Mouse (Mus musculus) C2C12 (cell line): ENCODE measurements around the gene Acacb. TPM values are rescaled to one million over a fixed set of nuclear protein-coding genes. Genes with fewer than 3 reads are reported as not detected.
A peak's percentile ranks its signal among the peaks of the same experiment; 100 is the strongest.

Experiments
- H3K27me3 ChIP-seq: one replicate; pipeline ENCODE4 v1.6.1; 2011; ENCODE audit not compliant: control insufficient read depth, insufficient read depth, insufficient read length
- H3K36me3 ChIP-seq: one replicate; pipeline ENCODE4 v1.6.1; 2011; ENCODE audit not compliant: control insufficient read depth, insufficient read depth
- H3K4me3 ChIP-seq: one replicate; pipeline ENCODE4 v1.5.1; 2011; ENCODE audit warnings: mild to moderate bottlenecking, control low read depth; ENCODE audit not compliant: poor library complexity, insufficient read depth, severe bottlenecking
- H3K79me2 ChIP-seq: one replicate; pipeline ENCODE4 v1.6.1; 2011; ENCODE audit not compliant: control insufficient read depth, insufficient read depth
- H3K79me3 ChIP-seq: one replicate; pipeline ENCODE4 v1.6.1; 2011; ENCODE audit warnings: low read depth, control low read depth
- H3ac ChIP-seq: one replicate; pipeline ENCODE3; 2011; ENCODE audit warnings: low read depth; ENCODE audit not compliant: control insufficient read depth, insufficient read length
- CEBPB ChIP-seq: IDR thresholded peaks from one replicate; pipeline ENCODE4 v1.6.1; 2011; ENCODE audit warnings: low read depth, mild to moderate bottlenecking, control low read depth, moderate library complexity
- CTCF ChIP-seq: IDR thresholded peaks from one replicate; pipeline ENCODE4 v1.5.1; 2011; ENCODE audit not compliant: control insufficient read depth, insufficient read depth, insufficient read length
- FOSL1 ChIP-seq: IDR thresholded peaks from one replicate; pipeline ENCODE4 v1.8.0; 2011; ENCODE audit warnings: mild to moderate bottlenecking, low read length; ENCODE audit not compliant: poor library complexity, insufficient read depth, severe bottlenecking
- MAX ChIP-seq: IDR thresholded peaks from one replicate; pipeline ENCODE4 v1.6.1; 2011; ENCODE audit warnings: mild to moderate bottlenecking, control low read depth
- MYOD1 ChIP-seq: IDR thresholded peaks from one replicate; pipeline ENCODE4 v1.6.1; 2011; ENCODE audit warnings: low read depth; ENCODE audit not compliant: control insufficient read depth, insufficient read length
- MYOG ChIP-seq: IDR thresholded peaks from one replicate; pipeline ENCODE4 v1.6.1; 2011; ENCODE audit not compliant: control insufficient read depth, insufficient read length; ENCODE audit errors: extremely low read depth
- USF1 ChIP-seq: IDR thresholded peaks from one replicate; pipeline ENCODE4 v1.6.1; 2011; ENCODE audit warnings: low read depth, mild to moderate bottlenecking, control low read depth, moderate library complexity
- polyA plus RNA-seq: library from polyadenylated mRNA; unstranded; fragments of >200 nt; fragmentation: generic; extraction: Trizol; gene quantifications from one replicate; pipeline ENCODE4 v1.2.1, GENCODE M21; 2012; ENCODE audit warnings: missing spikeins

Gene Acacb
- polyA plus RNA-seq, 1 experiment = 0.26 TPM

DNA sequence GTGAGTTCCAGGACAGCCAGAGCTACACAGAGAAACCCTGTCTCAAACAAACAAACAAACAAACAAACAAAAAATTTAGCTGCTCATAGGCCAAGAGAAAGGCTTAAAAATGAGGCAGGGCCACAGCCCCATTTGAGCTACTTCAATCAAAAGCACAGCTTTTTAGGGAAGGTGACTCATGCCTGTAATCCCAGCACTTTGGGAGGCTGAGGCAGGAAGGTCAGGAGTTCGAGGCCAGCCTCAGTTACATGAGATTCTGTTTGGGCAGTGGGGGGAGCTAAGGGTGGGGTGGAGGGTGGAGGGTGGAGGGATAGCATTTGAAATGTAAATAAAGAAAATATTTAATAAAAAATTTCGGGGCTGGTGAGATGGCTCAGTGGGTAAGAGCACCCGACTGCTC is 26.6 kb downstream of the Acacb start:
- Histone ChIP-seq H3K79me2 (no peaks in the 10 kb centered on the region), H3K79me3 (no peaks in the 10 kb centered on the region), H3ac (no peak overlapping the region), H3K27me3 (no peaks in the 10 kb centered on the region), H3K4me3 (no peak overlapping the region), H3K36me3 (no peaks in the 10 kb centered on the region)
- TF ChIP-seq CTCF (no peak), MYOG (no peak), USF1 (no peak), CEBPB (no peak), MAX (no peak), FOSL1 (no peak), MYOD1 (no peak)

- H3K27me3 ChIP-seq = no peaks in the 10 kb centered on the region
- no peak overlapping the region for H3K4me3 ChIP-seq
- TF ChIP-seq CEBPB = no peak
- no peak for TF ChIP-seq CTCF
- no peak for TF ChIP-seq MAX
- TF ChIP-seq FOSL1 = no peak
- TF ChIP-seq USF1 = no peak
- TF ChIP-seq MYOD1 = no peak
- TF ChIP-seq MYOG = no peak
- H3K79me3 ChIP-seq = no peaks in the 10 kb centered on the region
- H3K79me2 ChIP-seq = no peaks in the 10 kb centered on the region
- H3ac ChIP-seq = no peak overlapping the region
- H3K36me3 ChIP-seq = no peaks in the 10 kb centered on the region
Measured at GRCm38 (mm10) chr5:114173458-114173857, 27.1 kb downstream of the Acacb start.

GRCm38 (mm10) chr5:114173877-114174581 is 27.7 kb downstream of the Acacb start:
- TF ChIP-seq MAX = no peak
- no peak for TF ChIP-seq CTCF
- no peak for TF ChIP-seq CEBPB
- TF ChIP-seq USF1 = no peak
- no peak for TF ChIP-seq MYOG
- no peaks in the 10 kb centered on the region for H3K79me2 ChIP-seq
- no peaks in the 10 kb centered on the region for H3K36me3 ChIP-seq
- H3K79me3 ChIP-seq = no peaks in the 10 kb centered on the region
- H3K27me3 ChIP-seq = no peaks in the 10 kb centered on the region
- no peak overlapping the region for H3ac ChIP-seq
- no peak overlapping the region for H3K4me3 ChIP-seq

DNA sequence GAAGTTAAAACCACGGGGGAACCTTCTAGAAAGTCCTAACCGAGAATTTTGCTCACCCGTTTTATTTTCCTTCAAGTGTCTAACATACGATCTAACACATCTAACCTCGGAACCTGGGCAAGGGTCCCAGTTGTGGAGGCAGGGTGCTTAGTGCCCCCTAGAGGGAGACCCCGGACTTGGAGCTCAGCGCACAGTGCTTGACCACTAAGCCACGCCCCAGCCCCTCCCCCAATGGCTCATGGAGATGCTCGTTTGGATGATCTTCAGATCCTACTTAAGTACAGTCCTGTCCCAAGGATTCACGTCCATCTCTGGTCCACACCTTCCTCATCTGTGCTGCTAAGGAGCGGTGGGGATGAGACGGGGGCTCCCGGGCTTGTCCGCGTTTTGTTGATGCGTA is 28.3 kb downstream of the Acacb start:
- TF ChIP-seq MAX = no peak
- no peak for TF ChIP-seq MYOG
- no peak for TF ChIP-seq CTCF
- no peak for TF ChIP-seq MYOD1
- no peak for TF ChIP-seq FOSL1
- TF ChIP-seq USF1 = no peak
- TF ChIP-seq CEBPB = no peak
- no peaks in the 10 kb centered on the region for H3K79me3 ChIP-seq
- H3K27me3 ChIP-seq = peaks cover 2% of the 10 kb centered on the region
- H3K36me3 ChIP-seq = no peaks in the 10 kb centered on the region
- H3ac ChIP-seq = no peak overlapping the region
- H3K79me2 ChIP-seq = no peaks in the 10 kb centered on the region
- no peak overlapping the region for H3K4me3 ChIP-seq

DNA sequence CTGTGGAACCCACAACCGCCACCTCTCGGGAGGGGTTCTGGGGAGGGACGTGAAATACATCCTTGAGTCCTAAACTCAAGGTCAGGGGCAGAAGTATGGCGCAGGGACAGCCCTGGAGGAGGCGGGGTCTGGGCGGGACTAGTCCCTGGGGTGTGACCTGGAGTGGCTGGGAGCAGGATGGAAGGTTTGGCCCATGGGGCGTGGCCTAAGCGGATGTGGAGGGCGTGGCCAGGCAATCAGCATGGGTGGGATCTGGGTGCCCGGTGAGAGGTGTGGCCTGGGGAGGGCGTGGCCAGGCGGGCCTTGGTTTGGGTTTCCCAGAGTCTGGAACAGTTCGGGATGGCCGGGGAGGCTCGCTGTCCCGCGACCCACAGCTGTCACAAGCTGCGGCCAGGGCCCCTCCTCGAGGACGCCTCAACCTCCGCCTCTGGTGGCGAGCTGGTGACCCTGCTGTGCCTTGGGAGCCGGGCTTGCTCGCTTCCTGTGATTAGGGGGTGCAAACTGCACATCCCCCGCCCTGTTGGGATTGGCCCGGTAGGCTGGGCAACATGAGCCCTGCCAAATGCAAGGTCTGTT is 29.3 kb downstream of the Acacb start:
- TF ChIP-seq MYOG = no peak
- no peak for TF ChIP-seq CEBPB
- TF ChIP-seq USF1 = no peak
- no peak for TF ChIP-seq FOSL1
- no peak for TF ChIP-seq MYOD1
- peak overlapping the region; percentile 25 for H3K4me3 ChIP-seq
- no peaks in the 10 kb centered on the region for H3K79me2 ChIP-seq
- H3K27me3 ChIP-seq = peaks cover 3% of the 10 kb centered on the region
- H3ac ChIP-seq = peak overlapping the region; percentile 62
- no peaks in the 10 kb centered on the region for H3K79me3 ChIP-seq
- no peaks in the 10 kb centered on the region for H3K36me3 ChIP-seq
